Mouse (Mus musculus) lung, adult 2 months (tissue): Measurements from ENCODE around the gene Gfra1. TPM values are rescaled to one million over a fixed set of nuclear protein-coding genes. Genes with fewer than 3 reads are reported as not detected.

Experiments used
- DNase-seq: peaks from one replicate; pipeline ENCODE4 v3.0.0; 2022
- H3K4me1 ChIP-seq: fragments of 200-500 bp; 2 replicates; pipeline ENCODE4 v1.6.1; 2011; ENCODE audit warnings: low read length; ENCODE audit not compliant: control insufficient read depth, insufficient read depth
- H3K4me3 ChIP-seq: fragments of 200-500 bp; replicated peaks from 2 replicates; pipeline ENCODE3; 2011; ENCODE audit warnings: low read depth, mild to moderate bottlenecking, control low read depth, low read length; ENCODE audit errors: extremely low read depth
- CTCF ChIP-seq: fragments of 200-500 bp; IDR thresholded peaks from 2 replicates; pipeline ENCODE4 v1.5.1; 2011; ENCODE audit warnings: mild to moderate bottlenecking, low read length, control low read depth; ENCODE audit not compliant: insufficient read depth
- POLR2A ChIP-seq: fragments of 200-500 bp; IDR thresholded peaks from 2 replicates; pipeline ENCODE4 v1.6.1; 2011; ENCODE audit warnings: low read depth, mild to moderate bottlenecking, control low read depth, low read length, borderline replicate concordance; ENCODE audit errors: extremely low read depth
- WGBS: fragments of 180-500 bp; shearing (Covaris S2); methylation state at CpG from one replicate; pipeline ENCODE4 v1.1.7; 2018; 5-methylcytosine and 5-hydroxymethylcytosine counted together
- polyA plus RNA-seq: library from polyadenylated mRNA; depleted of rRNA; stranded (reverse); fragments of >200 nt; gene quantifications from 2 replicates; pipeline ENCODE4 v1.2.3, GENCODE M21; 2012

The Gfra1 gene
- polyA plus RNA-seq, 1 experiment = 7.8 TPM

DNA sequence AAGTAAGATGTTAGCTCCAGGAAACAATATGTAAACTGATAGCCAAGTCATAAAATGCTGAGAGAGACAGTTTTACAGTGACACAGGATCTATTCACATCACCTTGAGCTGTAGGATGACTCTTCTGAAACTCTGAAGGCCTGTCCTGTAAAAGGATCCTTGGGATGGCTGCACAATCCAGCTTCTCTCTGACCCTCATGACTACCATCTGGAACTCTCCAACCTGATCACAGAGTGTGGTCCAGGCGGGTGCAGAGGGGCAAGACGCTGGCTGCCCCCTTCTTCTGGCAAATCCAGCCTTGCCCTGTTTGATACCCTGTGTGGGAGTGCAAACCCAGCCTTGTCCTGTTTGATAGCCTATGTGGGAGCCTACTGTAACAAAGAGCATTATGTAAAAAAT lies 28.4 kb downstream of the Gfra1 start:
- no peak overlapping the region for H3K4me3 ChIP-seq
- DNase-seq = no peak
- H3K4me1 ChIP-seq = no peaks in the 10 kb centered on the region
- 93% methylated on average over 2 of the region's 2 CpGs for WGBS
- TF ChIP-seq POLR2A (no peak), CTCF (no peak)

DNA sequence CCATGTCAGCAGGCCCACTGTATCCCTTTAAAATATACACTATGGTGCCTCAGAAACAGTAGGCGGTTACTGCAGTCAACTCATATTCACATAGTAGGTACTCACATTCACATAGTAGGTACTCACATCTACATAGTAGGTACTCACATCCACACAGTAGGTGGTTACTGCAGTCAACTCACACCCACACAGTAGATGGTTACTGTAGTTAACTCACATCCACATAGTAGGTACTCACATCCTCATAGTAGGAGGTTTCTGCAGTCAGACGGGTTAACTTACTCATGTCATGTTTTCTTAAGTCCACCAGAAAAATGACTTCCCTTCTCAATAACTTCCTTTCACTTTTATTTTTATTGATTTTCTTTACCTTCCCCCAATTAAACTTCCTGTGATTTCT lies 30.8 kb downstream of the Gfra1 start:
- H3K4me3 ChIP-seq = no peak overlapping the region
- DNase-seq = no peak
- 77% methylated on average over 2 of the region's 2 CpGs for WGBS
- no peak for TF ChIP-seq CTCF
- no peak for TF ChIP-seq POLR2A
- H3K4me1 ChIP-seq = no peaks in the 10 kb centered on the region

DNA sequence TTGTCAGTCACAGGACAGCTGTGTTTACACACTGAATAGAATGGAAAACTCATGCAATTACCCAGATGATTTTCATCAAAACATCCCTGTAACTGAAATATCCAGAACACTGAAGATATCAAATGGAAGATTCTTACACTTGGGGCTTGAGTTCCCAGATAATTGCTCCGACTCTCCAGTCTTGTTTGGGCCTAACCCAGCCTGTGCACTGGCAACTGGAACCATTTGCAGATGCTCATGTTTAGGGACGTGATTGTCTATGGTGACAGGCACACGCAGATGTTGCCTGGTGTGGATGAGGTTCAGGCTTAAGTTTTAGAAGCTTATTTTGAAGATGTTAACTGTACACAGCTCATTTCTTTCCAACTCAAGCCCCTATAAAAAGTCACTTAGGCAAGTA lies 31.5 kb downstream of the Gfra1 start:
- no peaks in the 10 kb centered on the region for H3K4me1 ChIP-seq
- TF ChIP-seq POLR2A = no peak
- no peak for TF ChIP-seq CTCF
- WGBS = 68% methylated on average over 3 of the region's 3 CpGs
- DNase-seq = no peak
- no peak overlapping the region for H3K4me3 ChIP-seq

DNA sequence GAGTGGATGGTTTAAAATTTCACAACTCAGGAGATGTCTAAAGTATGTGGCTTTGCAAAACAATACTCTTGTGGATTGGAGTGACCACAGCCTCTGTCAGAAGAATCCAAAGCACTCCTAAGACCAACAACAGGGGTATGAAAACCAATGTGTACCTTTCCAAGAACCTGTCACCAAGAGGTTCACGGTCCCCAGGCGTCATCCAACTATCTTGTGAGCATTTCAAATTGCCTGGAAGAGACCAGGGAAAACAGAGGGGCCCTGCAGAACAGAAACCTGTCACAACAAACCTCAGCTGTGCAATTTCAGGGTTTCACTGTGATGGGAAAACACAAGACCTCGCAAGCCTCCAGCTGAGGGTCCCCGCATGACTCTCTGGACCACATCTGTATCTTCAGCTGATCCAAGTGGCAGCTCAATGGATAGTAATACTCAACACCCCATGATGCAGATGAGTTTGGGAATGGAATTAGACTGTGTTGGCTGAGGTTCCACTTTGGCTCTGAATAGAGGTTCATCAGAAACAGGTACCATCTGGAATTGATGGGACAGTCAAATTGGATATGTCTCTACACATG lies 32.7 kb downstream of the Gfra1 start:
- DNase-seq = no peak
- H3K4me3 ChIP-seq = no peak overlapping the region
- no peak for TF ChIP-seq POLR2A
- TF ChIP-seq CTCF = no peak
- WGBS = 82% methylated on average over 4 of the region's 4 CpGs
- H3K4me1 ChIP-seq = no peaks in the 10 kb centered on the region

DNA sequence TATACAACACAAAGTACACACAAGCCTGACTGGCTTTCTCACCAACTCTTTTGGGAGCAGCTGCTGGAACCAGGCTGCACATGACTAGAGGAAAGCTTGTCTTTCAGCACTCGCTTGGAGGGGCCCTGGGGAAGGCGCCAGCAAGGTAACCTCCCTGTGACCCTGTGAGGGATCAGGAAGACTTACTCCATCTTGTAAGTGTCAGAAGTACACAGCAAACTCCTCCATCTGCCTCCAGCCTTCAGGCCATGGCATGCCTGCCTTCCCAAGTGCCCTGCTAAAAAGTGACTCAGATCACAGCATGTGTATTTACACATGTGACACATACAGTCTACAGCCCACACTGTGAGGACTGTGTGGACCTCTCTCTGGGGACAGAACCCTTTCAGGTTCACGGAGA lies 36.0 kb downstream of the Gfra1 start:
- Histone ChIP-seq H3K4me1 (no peaks in the 10 kb centered on the region), H3K4me3 (no peak overlapping the region)
- TF ChIP-seq CTCF (no peak), POLR2A (no peak)
- DNase-seq = no peak
- 43% methylated on average over 3 of the region's 3 CpGs for WGBS

DNA sequence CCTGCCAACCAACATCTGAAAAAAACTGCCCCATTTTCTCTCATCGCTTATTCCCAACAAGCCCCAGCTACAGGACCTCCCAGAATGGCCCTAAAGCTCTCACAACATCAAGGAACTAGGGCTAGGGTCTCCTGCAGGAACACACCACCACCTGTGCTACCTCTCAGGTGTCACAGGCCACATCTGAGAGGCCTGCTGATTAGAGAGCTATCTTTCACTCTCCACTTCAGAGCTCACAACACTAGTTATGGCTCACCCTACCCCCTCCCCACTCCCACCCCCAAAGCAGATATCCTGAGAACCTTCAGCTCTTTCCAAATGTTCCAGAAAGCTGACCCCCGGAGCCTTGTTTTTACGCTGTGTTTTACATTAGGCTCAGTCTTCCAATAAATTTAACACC lies 36.4 kb downstream of the Gfra1 start:
- no peak for DNase-seq
- TF ChIP-seq POLR2A (no peak), CTCF (no peak)
- no peak overlapping the region for H3K4me3 ChIP-seq
- WGBS = 65% methylated on average over 3 of the region's 3 CpGs
- H3K4me1 ChIP-seq = no peaks in the 10 kb centered on the region

DNA sequence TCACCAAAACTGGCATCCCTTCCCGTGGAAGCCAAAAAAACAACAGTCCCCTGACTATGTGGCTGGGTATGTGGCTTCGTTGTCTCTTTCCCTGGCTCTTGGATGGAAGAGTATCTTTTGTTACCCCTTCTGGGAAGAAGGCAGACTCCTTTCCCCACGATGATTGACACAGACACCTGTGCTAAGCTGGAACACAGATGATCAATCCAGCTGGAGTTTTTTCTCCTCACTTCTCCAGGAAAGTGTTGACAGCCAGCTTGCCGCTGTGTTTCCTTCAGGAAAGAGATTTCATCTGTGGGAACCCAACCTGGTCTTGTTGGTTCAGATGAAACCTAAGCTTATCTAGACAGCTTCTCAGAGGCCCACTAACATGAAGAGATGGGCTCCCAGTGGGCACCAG lies 40.5 kb downstream of the Gfra1 start:
- 75% methylated on average over 4 of the region's 4 CpGs for WGBS
- H3K4me3 ChIP-seq = no peak overlapping the region

DNA sequence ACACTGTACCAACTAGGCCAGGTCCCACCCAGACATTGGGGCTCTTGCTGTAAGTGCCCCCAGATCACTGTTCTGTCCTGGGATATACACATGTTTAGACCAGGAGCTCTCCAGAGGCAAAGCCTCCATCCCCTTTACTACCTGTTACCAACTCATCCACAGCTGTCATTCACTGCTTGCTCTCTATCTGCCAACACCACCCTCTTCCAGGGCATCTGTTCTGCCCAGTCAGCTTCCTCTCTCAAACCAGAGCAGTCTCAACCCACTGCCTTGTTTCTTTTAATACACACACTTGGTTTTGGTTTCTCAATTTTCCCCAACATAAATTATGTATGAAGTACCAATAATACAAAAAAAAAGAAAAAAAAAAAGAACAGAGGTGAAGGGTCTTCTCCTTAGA lies 41.0 kb downstream of the Gfra1 start:
- TF ChIP-seq CTCF (no peak), POLR2A (no peak)
- H3K4me3 ChIP-seq = no peak overlapping the region
- H3K4me1 ChIP-seq = no peaks in the 10 kb centered on the region; the same call in 1 of the 2 replicates
- no peak for DNase-seq

More for the DNA sequence above, 40.5 kb downstream of the Gfra1 start:
- DNase-seq = no peak
- TF ChIP-seq POLR2A = no peak
- H3K4me1 ChIP-seq = no peaks in the 10 kb centered on the region; the same call in 1 of the 2 replicates

DNA sequence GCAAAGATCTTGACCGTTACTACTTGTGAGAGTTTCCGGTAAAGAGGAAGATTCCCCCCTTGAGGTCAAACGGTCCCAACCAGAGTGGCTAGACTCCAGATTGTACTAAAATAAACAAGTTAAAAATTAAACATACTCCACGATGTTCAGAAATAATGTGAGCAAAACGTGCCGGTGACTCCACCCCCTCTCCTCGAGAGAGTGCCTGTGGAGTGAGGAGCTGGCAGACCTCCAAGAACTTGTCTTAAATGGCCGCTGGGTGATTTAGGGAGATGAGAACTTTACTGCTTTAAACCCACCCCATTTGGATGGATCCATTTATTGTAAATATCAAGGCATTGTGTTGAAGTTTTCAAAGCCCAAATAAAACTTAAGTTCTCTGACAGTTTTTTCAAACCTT lies 42.4 kb downstream of the Gfra1 start:
- peak; percentile 50 for DNase-seq
- Histone ChIP-seq H3K4me3 (no peak overlapping the region), H3K4me1 (no peaks in the 10 kb centered on the region; the same call in 1 of the 2 replicates)
- 2% methylated on average over 8 of the region's 8 CpGs for whole genome bisulfite sequencing
- no peak for TF ChIP-seq POLR2A
- no peak for TF ChIP-seq CTCF

DNA sequence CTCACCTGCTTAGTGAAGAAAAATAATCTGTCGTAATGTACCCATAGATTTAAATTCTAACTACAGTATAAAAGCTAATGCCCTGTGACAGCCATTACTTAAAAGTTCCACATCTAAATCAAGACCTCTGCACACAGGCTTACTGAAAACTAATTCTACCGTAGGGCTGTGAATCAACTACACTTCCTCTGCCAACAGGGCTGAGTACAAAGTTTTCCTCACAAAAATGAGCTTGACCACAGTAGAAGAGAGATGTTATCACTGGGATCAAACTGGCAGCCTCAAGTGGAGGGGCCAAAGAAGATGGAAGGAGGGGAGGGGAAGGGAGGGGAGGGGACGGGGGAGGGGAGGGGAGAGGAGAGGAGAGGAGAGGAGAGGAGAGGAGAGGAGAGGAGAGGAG lies 42.9 kb downstream of the Gfra1 start:
- WGBS = 48% methylated on average over 2 of the region's 3 CpGs
- no peak for TF ChIP-seq POLR2A
- TF ChIP-seq CTCF = no peak
- no peak for DNase-seq
- Histone ChIP-seq H3K4me3 (no peak overlapping the region), H3K4me1 (no peaks in the 10 kb centered on the region; the same call in 1 of the 2 replicates)

DNA sequence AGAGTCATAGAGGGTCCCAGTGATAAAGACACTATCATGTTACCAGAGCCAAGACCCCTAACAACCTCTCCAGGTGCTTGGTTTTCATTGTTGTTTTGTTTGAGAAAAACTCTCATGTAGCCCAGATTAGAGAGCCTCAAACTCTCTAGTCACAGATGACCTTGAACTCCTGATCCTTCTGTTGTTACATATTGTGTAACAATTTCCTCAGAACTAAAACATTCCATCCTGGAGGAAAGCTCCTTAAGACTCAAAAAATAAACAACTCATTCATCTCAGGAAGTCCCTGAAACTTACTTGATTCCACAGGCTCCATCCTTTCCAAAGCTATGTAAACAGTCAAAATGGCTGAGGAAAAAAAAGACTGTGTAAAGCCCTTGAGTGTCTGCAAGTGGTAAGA lies 49.0 kb downstream of the Gfra1 start:
- H3K4me3 ChIP-seq = no peak overlapping the region
- no peaks in the 10 kb centered on the region for H3K4me1 ChIP-seq
- no peak for TF ChIP-seq CTCF
- no peak for TF ChIP-seq POLR2A
- DNase-seq = no peak
